Mouse (Mus musculus) midbrain, embryonic 12.5 days (tissue): ENCODE measurements around the gene Lrmda. TPM values are rescaled to one million over a fixed set of nuclear protein-coding genes. Genes with fewer than 3 reads are reported as not detected.
"Not testable (repeated sequence)": the region's sequence is repeated elsewhere in the genome, so short reads cannot be mapped to it uniquely, and the experiment has no call there.

ENCODE experiments used
- ATAC-seq: fragments of 200-750 bp; cut with Nextera tagmentation; 2 replicates; pipeline ENCODE4 v1.8.0; 2017; ENCODE audit warnings: low read depth, moderate TSS enrichment, moderate library complexity; ENCODE audit not compliant: low FRiP score
- H3K27ac ChIP-seq: fragments of 300-500 bp; sonication (generic); replicated peaks from 2 replicates; pipeline ENCODE4 v1.5.1; 2016; ENCODE audit warnings: mild to moderate bottlenecking
- H3K27me3 ChIP-seq: fragments of 300-500 bp; sonication (generic); 2 replicates; pipeline ENCODE4 v1.6.1; 2016; ENCODE audit warnings: mild to moderate bottlenecking
- H3K36me3 ChIP-seq: fragments of 300-500 bp; sonication (generic); 2 replicates; pipeline ENCODE4 v1.6.1; 2016
- H3K4me1 ChIP-seq: fragments of 300-500 bp; sonication (generic); 2 replicates; pipeline ENCODE4 v1.6.1; 2016
- H3K4me2 ChIP-seq: fragments of 300-500 bp; sonication (generic); replicated peaks from 2 replicates; pipeline ENCODE4 v1.6.1; 2016; ENCODE audit warnings: mild to moderate bottlenecking, moderate library complexity
- H3K4me3 ChIP-seq: fragments of 300-500 bp; sonication (generic); 2 replicates; pipeline ENCODE4 v1.5.1; 2016; ENCODE audit warnings: mild to moderate bottlenecking
- H3K9ac ChIP-seq: fragments of 300-500 bp; sonication (generic); replicated peaks from 2 replicates; pipeline ENCODE4 v1.6.1; 2016; ENCODE audit warnings: mild to moderate bottlenecking, moderate library complexity
- H3K9me3 ChIP-seq: fragments of 300-500 bp; sonication (generic); 2 replicates; pipeline ENCODE4 v1.6.1; 2016; ENCODE audit warnings: mild to moderate bottlenecking
- WGBS: fragments of 180-500 bp; shearing (Covaris S2); methylation state at CpG from one replicate; pipeline ENCODE4 v1.1.7; 2016; 5-methylcytosine and 5-hydroxymethylcytosine counted together
- polyA plus RNA-seq: library from polyadenylated mRNA; unstranded; fragments of >200 nt; fragmentation: Nextera tagmentation; extraction: Ambion mirVana; gene quantifications from 2 replicates; pipeline ENCODE4 v1.2.1, GENCODE M21; 2016

Gene Lrmda
- polyA plus RNA-seq, 1 experiment from 2014 or later, result not detected

DNA sequence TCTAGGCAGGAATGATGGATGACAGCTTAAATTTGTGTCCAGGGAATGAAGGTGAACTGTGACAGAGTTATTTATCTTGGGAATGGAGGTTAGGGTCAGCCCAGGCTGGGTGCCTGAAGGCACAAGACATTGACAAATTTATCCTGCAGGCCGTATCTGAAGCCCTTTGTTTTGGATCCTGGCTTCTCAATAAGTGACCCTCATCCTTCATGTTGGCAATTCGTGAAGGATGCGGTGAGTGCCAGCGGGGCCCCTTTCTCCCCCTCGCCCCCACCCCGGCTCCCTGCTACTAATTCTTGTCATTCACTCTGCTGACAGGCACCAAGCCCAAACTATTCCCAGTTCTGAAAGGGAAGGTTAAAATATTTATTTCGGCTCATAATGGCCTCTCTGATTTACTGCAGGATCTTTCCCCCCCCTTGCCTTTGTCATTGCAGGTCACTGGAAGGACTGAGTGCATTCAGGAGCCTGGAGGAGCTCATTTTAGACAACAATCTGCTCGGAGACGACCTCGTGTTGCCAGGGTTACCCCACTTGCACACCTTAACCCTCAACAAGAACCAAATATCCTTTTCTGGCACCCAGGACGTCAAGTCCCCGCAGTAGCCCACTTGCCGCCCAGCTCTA is 558.0 kb downstream of the Lrmda start:
- H3K27me3 ChIP-seq, result peaks cover 63% of the 10 kb centered on the region
- peaks cover 41% of the 10 kb centered on the region for H3K4me1 ChIP-seq
- H3K4me2 ChIP-seq, result peak overlapping the region; percentile 38
- 13% methylated on average over 13 of the region's 13 CpGs for WGBS
- no peaks in the 10 kb centered on the region for H3K9me3 ChIP-seq
- H3K9ac ChIP-seq, result no peak overlapping the region
- H3K36me3 ChIP-seq, result no peaks in the 10 kb centered on the region
- peak overlapping the region; percentile 22; the same call in 1 of the 2 replicates for H3K27ac ChIP-seq
- H3K4me3 ChIP-seq, result 0 out of 2 replicates have a peak overlapping the region, but pooled peaks have one; percentile 12
- ATAC-seq, result peak; percentile 77

DNA sequence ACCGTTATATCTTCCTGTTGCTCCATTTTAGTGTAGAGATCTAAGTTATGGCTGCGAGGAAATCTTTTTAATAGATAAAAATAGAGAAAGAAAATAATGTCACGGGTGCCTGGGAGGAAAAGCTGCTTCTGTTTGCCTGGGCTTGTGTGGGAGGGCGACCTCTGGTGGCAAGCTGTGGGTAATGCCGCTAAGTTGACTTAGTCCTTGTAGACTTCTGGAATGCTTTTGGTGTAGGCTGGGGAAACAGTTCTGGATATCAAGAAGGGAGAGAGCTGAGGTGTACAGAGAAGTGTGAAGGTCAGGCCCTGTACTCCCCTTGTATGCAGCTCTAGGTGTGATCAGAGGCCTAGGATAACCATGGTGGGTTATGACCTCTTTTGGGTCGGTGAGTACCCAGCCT is 558.7 kb downstream of the Lrmda start:
- Histone ChIP-seq H3K27ac (no peak overlapping the region), H3K9ac (no peak overlapping the region), H3K9me3 (no peaks in the 10 kb centered on the region), H3K4me2 (peak overlapping the region; percentile 38), H3K4me3 (0 out of 2 replicates have a peak overlapping the region, but pooled peaks have one; percentile 12), H3K4me1 (peaks cover 41% of the 10 kb centered on the region), H3K27me3 (peaks cover 56% of the 10 kb centered on the region), H3K36me3 (no peaks in the 10 kb centered on the region)
- 17% methylated on average over 6 of the region's 6 CpGs for WGBS
- no peak for ATAC-seq

DNA sequence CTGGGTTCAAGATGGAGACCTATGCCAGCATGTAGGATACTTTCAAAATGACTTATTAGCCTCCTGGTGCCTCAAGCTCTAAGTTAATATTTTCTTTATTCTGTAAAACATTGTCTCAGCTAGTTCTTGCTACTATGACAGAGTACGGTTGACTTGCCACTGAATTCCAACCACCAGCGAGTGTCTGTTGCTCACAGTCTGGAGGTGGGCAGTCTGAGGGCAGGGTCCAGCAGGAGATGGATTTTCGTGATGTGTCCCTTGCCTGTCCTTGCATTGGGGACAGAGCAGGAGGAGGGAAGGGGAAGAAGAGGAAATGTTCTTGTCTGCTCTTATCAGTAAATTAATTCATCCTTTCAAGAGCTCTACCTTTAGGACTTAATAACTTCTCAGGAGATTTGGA is 559.5 kb downstream of the Lrmda start:
- Histone ChIP-seq H3K4me3 (no peak overlapping the region), H3K27me3 (peaks cover 48% of the 10 kb centered on the region), H3K4me1 (peaks cover 39% of the 10 kb centered on the region), H3K9me3 (no peaks in the 10 kb centered on the region), H3K4me2 (no peak overlapping the region), H3K36me3 (no peaks in the 10 kb centered on the region), H3K27ac (no peak overlapping the region), H3K9ac (no peak overlapping the region)
- ATAC-seq, result no peak
- 88% methylated on average over 3 of the region's 3 CpGs for WGBS

DNA sequence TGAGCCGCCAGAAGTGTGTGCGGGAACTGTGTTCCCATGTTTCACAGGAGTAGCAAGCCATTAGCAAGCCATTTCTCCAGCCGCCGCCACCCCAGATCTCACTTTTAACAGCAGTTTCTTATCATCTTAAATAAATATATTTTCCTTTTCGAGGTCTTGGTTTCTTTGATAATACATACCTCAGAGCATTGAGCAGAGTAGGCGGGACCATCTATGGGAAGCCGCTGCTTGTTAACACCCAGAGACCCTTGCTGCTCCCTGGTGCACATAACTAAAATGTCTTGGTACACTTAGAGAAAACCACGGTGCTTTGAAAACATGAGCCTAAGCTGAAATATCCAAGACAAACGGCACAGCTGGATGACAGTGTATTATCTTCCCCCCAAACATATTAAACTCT is 562.6 kb downstream of the Lrmda start:
- H3K9me3 ChIP-seq, result no peaks in the 10 kb centered on the region
- no peak overlapping the region for H3K4me2 ChIP-seq
- peaks cover 34% of the 10 kb centered on the region for H3K27me3 ChIP-seq
- no peak for ATAC-seq
- H3K4me1 ChIP-seq, result peaks cover 15% of the 10 kb centered on the region
- WGBS, result 93% methylated on average over 9 of the region's 9 CpGs
- H3K27ac ChIP-seq, result no peak overlapping the region
- no peak overlapping the region for H3K9ac ChIP-seq
- no peaks in the 10 kb centered on the region for H3K36me3 ChIP-seq
- no peak overlapping the region for H3K4me3 ChIP-seq

DNA sequence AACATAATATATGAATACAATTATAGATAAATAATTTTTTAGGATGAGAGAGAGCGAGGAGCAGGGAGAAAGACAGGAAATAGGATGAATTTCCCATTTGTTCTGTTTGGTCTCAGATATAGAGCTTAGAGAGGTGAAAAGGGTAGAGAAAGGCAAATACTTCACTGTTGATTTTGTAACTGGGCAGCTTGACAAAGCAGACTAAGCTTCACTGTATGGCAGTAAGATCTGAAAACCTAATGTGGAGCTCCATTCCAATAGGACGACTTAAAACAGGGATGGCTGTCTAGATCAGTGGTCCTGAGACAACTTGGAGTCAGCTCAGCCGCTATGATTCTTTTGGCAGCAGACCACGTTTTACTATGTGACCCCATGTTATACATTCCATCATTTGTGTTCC is 566.8 kb downstream of the Lrmda start:
- Histone ChIP-seq H3K9ac (no peak overlapping the region), H3K36me3 (no peaks in the 10 kb centered on the region), H3K27ac (no peak overlapping the region), H3K9me3 (no peaks in the 10 kb centered on the region), H3K27me3 (peaks cover 12% of the 10 kb centered on the region; the same call in 1 of the 2 replicates), H3K4me3 (no peak overlapping the region), H3K4me1 (no peaks in the 10 kb centered on the region; the same call in 1 of the 2 replicates), H3K4me2 (no peak overlapping the region)
- WGBS, result 73% methylated on average over 4 of the region's 4 CpGs
- ATAC-seq, result no peak

DNA sequence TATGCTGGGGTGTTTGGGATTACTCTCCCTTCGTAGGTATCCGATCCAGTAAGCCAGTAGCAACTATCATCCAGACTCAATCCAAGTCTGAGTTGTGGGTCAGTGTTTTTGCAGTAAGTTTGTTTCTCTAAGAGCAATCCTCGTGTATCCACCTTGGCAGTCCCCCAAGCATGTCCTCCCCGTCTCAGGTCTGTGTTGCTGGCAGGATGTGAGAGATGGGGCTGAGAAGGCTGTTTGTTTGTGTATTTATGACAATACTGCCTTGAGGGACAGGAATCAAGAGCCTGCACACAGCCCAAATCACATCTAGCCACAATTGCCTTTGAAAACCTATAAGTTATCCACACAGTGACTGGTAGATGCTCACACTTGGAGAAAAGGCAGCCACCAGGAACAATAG is 567.3 kb downstream of the Lrmda start:
- ATAC-seq, result no peak
- no peak overlapping the region for H3K4me3 ChIP-seq
- H3K9me3 ChIP-seq, result no peaks in the 10 kb centered on the region
- no peak overlapping the region for H3K27ac ChIP-seq
- H3K36me3 ChIP-seq, result no peaks in the 10 kb centered on the region
- H3K9ac ChIP-seq, result no peak overlapping the region
- 78% methylated on average over 4 of the region's 4 CpGs for WGBS
- H3K4me2 ChIP-seq, result no peak overlapping the region
- no peaks in the 10 kb centered on the region; the same call in 1 of the 2 replicates for H3K4me1 ChIP-seq
- peaks cover 11% of the 10 kb centered on the region; the same call in 1 of the 2 replicates for H3K27me3 ChIP-seq

DNA sequence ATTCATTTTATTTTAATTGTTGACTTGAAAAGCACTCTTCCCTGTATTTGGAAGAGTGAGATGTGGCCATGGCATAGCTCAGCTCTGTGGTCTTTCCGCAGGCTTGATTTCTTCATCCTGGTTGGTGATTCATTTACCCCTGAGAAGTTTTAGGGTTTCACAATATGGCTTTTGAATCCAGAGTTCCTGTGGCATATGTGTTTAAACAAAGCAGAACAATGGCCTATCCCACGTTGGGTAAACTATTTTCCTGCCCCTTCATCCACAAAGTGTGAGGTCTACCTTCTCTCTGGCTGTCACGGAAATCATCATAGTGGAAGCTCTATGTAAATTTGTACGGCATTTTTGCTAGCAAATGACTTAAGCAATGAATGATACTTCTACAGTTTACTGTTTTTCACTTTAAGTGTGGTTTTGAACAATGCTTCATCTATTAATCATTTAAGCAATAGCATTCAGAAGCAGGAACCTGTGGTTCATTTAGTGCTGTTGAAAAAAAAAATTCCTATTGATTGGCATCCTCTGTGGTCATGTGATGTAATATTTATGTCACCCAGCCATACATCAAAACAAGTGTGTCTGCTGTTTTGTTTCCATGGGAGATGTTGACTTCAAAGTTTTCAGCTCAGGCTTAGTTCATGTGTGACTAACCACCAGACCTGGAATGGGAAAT is 567.9 kb downstream of the Lrmda start:
- H3K4me1 ChIP-seq, result no peaks in the 10 kb centered on the region; the same call in 1 of the 2 replicates
- H3K27me3 ChIP-seq, result peaks cover 16% of the 10 kb centered on the region; the same call in 1 of the 2 replicates
- no peak overlapping the region for H3K9ac ChIP-seq
- no peaks in the 10 kb centered on the region for H3K36me3 ChIP-seq
- no peak overlapping the region for H3K4me3 ChIP-seq
- WGBS, result 75% methylated on average over 4 of the region's 4 CpGs
- no peak for ATAC-seq
- H3K4me2 ChIP-seq, result no peak overlapping the region
- H3K27ac ChIP-seq, result no peak overlapping the region
- no peaks in the 10 kb centered on the region for H3K9me3 ChIP-seq

DNA sequence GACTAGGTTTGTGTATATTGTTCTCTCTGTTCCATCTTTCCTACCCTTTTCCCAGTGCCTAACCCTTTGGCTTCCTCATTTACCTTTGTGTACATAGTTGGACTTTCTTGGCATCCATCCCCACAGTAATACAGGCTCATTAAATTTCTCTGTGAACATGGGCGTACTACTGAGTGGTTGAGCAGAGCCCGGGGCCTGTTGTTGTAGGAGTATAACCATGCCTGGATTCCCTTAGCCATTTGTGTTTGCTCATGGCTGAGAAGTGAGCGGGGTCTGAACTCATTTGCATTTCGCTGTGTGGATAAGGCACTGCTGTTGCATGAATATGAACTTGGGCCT is 568.4 kb downstream of the Lrmda start:
- Histone ChIP-seq H3K4me3 (no peak overlapping the region), H3K9ac (no peak overlapping the region), H3K9me3 (no peaks in the 10 kb centered on the region), H3K36me3 (no peaks in the 10 kb centered on the region), H3K4me1 (no peaks in the 10 kb centered on the region; the same call in 1 of the 2 replicates), H3K27ac (no peak overlapping the region), H3K27me3 (peaks cover 16% of the 10 kb centered on the region; the same call in 1 of the 2 replicates), H3K4me2 (no peak overlapping the region)
- no peak for ATAC-seq
- 78% methylated on average over 4 of the region's 4 CpGs for WGBS

DNA sequence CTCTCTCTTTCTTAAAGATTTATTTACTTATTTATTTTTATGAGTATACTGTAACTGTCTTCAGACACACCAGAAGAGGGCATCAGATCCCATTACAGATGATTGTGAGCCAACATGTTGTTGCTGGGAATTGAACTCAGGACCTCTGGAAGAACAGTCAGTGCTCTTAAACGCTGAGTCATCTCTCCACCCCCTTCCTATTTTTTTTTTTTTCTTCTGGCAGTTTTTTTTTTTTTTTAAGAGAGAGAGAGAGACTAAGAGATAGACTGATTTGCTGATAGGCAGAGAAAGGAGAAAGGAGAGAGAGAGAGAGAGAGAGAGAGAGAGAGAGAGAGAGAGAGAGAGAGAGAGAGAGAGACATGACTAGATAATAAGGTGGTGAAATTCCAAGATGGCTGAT is 568.9 kb downstream of the Lrmda start:
- H3K4me2 ChIP-seq, H3K4me1 ChIP-seq, H3K9me3 ChIP-seq, H3K9ac ChIP-seq, H3K4me3 ChIP-seq, H3K27ac ChIP-seq, H3K36me3 ChIP-seq, ATAC-seq: not testable (repeated sequence)
- 87% methylated on average over 1 of the region's 1 CpGs for WGBS
- H3K27me3 ChIP-seq, result peaks cover 16% of the 10 kb centered on the region; the same call in 1 of the 2 replicates

DNA sequence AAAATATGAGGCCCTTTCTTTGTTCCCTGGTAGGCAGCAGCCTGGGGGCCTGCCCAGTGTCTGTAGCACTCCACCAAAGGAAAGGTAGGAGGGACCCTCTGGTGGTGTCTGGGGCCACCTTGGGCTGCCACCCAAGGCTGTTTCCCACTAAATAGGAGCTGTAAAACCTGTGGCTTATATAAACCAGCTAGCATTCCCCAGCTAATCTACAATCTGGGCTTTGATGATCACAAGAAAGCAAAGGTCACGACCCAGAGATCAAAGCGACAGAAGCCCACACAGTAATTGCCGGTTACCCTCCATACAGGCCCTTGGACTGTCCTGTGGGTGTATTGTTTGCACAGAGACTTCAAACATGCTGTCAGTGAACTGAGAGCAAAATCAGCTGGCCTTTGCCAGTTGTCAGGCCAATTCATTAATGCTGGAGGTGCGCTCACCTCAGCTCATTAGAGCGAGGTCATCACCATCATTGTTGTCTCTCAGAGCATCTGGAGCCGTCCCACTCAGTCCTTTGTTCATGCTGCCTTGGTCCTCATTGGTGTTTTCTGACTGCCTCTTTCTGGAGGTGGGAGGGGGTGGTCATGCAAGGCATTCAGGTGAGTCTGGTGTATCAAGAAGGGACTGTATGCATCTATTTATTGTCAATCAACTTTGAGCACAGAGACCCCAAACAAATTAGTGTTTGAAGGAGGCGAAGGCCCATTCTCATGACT is 570.1 kb downstream of the Lrmda start:
- H3K4me3 ChIP-seq, result no peak overlapping the region
- H3K9ac ChIP-seq, result no peak overlapping the region
- no peaks in the 10 kb centered on the region for H3K9me3 ChIP-seq
- no peak overlapping the region; the same call in 1 of the 2 replicates for H3K27ac ChIP-seq
- H3K27me3 ChIP-seq, result peaks cover 12% of the 10 kb centered on the region; the same call in 1 of the 2 replicates
- no peaks in the 10 kb centered on the region for H3K36me3 ChIP-seq
- ATAC-seq, result peak; percentile 34; the same call in 1 of the 2 replicates
- no peaks in the 10 kb centered on the region; the same call in 1 of the 2 replicates for H3K4me1 ChIP-seq
- WGBS, result 22% methylated on average over 7 of the region's 7 CpGs
- H3K4me2 ChIP-seq, result no peak overlapping the region

DNA sequence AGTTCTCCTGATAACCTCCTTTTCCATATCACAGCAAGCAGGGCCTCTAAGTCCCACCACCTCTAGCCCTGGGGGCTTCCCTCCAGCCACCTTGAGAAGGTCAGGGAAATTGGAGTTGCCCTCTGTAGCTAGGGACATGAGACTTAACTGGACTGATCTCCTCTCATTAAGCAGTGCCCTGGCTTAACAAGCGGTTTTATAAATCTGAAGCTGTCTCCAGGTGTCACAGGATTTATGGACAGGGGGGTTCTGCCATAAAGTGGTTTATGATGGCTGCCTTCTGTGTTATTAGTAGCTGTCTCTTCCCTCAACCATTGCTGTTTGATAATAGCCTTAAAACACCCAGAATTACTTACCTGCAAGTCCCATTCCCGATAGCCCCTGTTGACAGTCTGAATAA is 571.7 kb downstream of the Lrmda start:
- 70% methylated on average over 2 of the region's 2 CpGs for WGBS
- ATAC-seq, result no peak
- Histone ChIP-seq H3K4me3 (no peak overlapping the region), H3K9me3 (no peaks in the 10 kb centered on the region), H3K36me3 (no peaks in the 10 kb centered on the region), H3K27me3 (peaks cover 12% of the 10 kb centered on the region; the same call in 1 of the 2 replicates), H3K27ac (no peak overlapping the region), H3K4me2 (no peak overlapping the region), H3K9ac (no peak overlapping the region), H3K4me1 (no peaks in the 10 kb centered on the region; the same call in 1 of the 2 replicates)

DNA sequence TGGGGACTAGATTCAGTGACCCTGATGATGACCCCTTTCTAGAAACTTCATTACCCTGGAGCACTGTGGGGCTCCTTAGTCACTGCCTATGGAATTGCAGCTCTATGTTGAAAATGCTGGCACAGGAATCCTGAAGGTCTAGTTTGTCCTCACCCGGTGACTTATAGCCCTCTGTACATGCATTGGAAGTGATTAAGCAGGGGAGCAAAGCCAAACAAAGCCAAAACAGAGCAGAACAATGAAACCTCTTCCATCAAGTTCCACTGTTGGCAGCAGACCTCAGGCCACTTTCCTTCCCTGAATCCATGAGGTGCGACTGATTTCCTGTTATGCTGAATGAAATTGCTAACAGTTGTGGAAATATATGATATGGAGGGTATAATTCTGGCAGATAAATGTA is 578.0 kb downstream of the Lrmda start:
- Histone ChIP-seq H3K9ac (no peak overlapping the region), H3K9me3 (no peaks in the 10 kb centered on the region), H3K4me2 (no peak overlapping the region), H3K4me1 (peaks cover 7% of the 10 kb centered on the region), H3K27me3 (no peaks in the 10 kb centered on the region), H3K36me3 (no peaks in the 10 kb centered on the region), H3K27ac (no peak overlapping the region), H3K4me3 (no peak overlapping the region)
- 73% methylated on average over 2 of the region's 2 CpGs for WGBS
- no peak for ATAC-seq
